Mouse (Mus musculus): ENCODE results near the gene Tlr9. TPM values are rescaled to one million over a fixed set of nuclear protein-coding genes. Genes with fewer than 3 reads are reported as not detected.
A peak's percentile ranks its signal among the peaks of the same experiment; 100 is the strongest.

Gene Tlr9
- total and polyA plus RNA-seq, 3 experiments: 0.84 to 2.5 (median 1.4) TPM

DNA sequence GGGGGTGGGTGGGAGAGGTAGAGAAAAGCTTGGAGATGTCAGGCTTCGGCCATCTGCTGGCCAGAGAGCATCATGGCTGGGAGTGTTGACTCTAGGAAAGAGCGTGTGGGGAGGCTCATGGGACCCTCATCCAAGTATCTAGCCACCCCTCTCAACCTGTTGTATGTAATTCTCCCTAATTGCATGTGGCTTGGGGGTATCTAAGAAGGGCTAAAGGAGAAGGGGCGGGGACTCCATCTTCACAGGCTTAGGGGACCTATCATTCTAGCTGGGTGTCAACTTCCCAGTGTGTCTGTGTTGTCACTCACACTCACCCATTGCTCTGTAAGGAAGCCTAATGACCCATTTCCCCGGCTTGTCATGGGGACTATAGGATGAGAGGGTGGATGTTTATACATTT, 9.4 kb downstream of the Tlr9 start:
- no peak for DNase-seq

DNA sequence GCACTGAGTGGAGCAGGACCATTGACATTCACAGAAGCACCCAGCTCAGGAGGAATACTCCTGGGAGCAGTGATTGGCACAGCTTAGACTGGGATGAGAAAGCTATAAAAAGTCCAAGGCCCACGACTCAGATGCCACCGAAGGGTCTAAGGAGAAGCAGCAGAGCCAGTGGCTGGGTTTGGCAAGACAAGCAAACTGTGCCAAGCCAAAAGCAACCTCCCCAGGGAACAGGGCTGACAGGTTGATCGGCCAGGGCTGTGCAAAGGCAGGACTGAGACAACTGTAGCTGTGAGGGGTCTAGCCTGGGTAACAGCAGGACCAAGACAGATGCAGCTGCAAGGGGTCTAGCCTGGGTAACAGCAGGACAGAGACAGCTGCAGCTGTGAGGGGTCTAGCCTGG, 10.6 kb downstream of the Tlr9 start:
- no peak for DNase-seq

DNA sequence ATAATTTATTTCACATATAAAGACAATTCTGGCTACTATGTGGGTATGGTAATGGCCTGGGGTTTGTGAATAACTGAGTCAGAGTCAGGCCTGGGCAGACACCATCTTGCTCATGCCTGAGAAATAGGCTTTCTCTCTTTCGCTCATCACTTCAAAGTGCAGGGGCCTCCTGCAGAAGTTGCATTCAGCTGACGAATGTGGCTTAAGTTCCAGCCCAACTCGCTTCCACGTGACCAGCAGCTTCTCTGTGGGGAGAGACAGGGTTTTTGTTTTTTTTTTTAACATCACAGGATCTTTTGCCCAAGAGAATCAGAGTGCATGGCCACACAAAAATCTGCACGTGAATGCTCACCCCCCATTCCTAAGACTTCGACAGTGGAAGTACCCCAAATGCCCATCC, 11.6 kb downstream of the Tlr9 start:
- DNase-seq: no peak

DNA sequence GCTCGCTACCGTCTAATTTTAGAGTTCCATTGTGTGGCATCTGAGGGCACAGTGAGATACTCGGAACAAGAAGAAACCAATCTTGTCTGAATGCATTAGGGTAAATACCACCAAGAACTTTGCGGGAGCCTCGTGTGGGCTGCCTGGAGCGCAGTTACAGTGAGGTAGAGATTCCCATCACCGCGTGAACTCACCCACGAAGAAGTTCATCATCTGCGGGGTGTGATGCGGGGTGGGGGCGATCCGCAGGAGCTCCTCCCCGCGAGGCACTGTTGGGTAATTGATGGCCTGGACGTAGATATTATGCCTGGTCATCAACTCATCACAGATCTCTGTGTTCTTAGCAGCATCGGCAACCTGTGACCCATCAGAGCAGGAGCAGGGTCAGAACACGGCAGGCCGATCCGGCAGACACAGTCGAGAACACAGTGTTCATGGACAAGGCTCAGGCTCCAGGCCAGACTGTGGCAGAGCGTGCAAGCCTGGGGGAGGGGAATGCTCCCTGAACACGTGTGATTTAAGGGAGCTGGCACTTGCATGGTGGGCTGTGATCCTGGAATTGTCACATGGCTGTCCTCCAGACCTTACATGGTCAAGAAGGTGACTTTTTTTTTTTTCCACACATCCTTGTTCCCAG, 12.9 kb downstream of the Tlr9 start:
- no peak for DNase-seq

DNA sequence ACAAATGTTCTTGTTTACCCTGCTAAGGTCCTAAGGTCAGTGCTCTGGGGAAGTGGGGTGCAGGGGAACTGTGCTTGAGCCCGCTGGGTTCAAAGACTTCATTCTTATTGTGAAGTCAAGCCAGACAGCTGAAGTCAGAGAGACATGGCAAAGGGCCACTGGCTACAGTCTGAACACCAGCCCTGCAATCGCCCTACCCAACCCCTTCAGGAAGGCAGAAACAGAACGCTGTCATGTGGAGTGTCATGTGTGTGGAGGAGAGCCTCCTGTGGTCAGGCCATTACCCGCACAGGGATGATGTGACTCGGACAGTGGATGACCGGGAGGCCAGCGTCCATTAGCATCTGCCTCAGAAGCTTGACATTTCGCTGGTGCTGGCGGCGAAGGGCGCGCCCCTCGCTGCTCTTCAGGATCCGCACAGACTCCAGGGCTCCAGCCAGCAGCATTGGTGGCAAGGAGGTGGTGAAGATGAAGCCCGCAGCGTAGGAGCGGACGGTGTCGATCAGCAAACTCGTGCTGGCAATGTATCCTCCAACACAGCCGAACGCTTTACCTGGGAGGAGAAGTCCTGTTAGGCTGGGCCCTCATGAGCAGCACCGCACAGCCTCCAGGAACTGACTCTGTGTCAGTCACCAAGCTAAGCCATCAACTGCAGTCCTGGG, 13.9 kb downstream of the Tlr9 start:
- peak; percentile 42 for DNase-seq

DNA sequence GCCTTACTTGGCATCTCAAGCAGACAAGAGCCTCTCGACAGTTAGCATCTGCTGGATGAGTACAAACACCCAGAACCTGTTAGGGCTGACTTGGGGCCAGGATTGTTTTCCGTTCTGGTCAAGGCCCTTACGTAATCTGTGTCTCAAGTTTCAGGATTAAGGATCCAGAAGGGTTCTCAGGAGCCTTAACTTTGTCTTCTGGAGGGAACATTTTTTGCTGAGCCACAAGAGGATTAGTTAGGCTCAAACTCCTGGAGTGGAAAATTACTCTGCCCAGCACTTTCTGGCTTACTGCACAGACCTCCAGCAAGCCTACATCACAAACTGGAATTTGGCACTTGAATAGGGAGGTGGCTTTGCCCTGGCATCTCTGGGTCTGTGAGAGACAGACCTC, 14.4 kb downstream of the Tlr9 start:
- DNase-seq: no peak

DNA sequence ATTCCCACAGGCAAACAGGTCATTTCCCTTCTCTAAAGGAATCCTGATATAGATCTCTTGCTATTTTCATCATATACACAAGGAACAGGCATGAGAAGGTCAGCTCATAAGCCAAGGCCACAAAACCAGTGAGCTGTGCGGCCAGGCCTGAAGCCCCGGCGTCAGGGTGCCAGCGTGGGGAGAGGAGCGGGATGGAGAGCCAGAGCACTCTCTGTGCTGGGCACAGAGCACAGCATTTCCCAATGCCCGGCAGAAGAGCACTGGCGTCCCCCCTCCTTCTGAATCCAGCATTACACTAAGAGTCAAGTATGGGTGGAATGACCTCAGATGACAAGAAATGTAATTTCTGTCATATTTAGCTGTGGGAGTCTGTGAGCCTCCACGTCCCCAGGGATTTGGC, 15.0 kb downstream of the Tlr9 start:
- peak; percentile 51 for DNase-seq

DNA sequence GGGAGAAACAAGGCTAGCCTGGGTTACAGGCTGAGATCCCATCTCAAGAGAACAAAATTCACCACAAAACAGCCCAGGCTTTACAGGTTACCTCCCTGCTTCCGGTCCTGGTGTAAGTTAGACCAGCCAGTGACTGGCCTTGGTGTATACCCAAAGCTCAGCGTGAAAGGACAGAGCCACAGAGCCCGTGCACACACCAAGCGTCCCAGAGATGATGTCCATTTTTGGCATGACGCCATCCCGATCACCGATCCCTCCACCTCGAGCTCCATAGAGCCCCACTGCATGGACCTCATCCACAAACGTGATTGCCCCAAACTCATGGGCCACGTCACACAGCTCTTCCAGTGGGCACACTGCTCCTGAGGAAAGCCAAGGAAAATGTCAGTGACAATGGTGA, 15.5 kb downstream of the Tlr9 start:
- peak; percentile 18 for DNase-seq

DNA sequence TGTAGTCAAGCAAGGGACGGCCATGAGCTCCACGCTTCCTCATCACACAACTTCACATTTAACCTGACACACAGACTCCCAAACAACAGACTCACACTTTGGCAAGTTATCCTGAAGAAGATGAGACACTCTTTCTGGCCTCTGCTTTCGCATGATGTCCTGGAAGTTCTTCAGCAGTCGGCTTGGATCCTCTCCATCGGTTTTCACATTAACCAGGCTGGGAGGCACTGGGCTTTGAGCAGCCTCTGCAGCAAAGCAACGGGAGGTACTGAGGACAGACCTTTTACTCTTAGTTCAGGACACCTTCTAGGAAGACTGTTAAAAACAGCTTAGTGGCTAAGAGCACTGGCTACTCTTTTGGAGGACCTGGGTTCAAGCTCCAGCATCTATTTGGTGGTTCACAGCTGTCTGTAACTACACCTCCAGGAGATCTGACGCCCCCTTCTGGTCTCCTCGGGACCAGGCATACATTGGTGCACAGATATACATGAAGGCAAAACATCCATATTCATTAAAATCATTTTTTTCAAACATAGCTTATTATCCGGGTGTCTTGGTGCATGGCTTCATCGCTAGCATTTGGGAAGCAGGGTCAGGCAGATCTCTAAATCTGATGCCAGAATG, 19.3 kb downstream of the Tlr9 start:
- no peak for DNase-seq

DNA sequence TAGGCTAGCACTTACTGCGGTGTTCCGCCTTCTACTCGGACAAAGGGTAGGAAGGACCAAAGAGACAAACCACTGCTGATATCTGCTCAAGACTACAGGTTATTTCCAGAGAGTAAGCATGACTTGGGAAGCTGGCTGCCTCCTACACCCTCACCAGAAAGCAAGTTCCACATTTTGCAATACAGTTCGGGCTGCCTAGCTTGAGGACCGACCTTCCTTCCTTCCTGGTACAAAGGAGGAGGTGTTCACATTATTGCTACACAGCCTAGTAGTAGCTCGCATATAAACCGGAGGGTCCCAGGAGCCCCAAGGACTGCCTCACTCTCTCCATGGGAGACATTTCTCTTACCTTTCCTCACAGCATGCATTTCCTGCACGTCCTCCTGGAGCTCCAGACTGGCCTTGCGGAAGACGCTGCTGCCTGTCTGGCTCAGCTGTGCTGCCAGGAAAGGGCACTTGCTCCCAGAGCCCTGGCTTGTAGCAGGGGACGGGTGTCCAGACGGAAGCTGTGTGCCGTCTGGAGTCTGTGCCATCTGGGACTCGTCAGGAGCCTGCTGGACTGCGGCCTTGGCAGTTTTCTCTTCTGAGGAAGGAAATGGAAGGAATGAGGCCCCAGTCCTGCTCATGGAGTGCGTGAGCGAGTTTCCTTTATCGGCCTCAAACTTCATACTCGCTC, 20.6 kb downstream of the Tlr9 start:
- peak; percentile 64 for DNase-seq

DNA sequence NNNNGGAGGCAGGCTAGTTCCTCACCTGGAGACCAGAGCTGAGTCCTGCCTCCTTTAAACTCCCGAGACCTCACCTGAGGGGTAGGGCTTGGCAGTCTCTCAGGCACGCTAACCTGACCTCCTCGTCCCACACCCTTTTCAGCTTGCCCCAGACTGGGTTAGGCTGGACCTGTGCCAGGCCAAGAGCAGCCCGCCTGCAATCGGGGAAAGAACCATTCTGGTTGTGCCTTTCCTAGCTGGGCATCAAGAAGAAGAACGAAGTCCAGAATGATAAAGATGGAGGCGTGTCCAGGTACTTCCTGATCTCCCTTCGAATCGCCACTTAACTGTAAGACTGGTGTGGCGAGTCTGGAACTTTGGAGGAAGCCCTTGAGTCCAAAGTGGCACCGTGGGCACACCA, 27.2 kb downstream of the Tlr9 start:
- DNase-seq: no peak

DNA sequence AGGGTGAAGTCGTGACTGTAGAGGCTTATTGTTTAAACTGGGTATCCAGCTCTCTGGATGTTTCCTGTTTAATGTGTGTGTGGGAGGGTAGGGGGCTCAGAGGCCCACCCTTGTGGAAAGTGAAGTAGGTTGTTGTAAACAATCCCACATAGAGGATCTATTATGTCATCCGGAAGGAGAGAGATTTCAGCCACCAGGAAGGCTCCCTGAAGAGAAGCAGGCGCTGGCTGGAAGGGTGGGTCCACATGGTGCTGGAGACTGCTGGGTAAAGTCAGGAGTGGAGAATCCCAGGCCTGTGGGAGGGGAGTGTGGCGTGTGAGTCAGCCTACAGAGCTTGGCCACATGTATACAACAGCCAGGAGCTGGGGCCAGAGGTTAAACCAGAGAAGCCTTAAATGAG, 27.8 kb downstream of the Tlr9 start:
- DNase-seq: peak; percentile 40

DNA sequence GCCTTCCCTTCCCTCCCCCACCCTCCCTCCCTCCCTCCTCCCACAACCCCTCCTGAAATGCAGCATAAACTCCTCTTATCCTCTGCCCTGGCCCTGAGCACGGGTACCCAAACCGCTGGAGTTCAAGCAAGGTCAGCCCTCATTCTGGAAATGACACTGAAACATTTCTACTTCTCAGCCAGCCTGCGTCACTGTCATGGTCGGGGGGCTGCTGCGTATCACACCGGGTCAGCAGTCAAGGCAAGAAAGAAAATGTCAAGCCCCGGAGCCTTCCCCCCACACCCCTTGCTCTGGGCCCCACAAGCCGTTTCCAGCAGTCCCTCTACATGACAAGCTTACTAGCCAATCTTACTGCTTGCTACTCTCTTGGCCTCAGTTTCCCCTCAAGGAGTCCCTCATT, 28.7 kb downstream of the Tlr9 start:
- peak; percentile 51 for DNase-seq

DNA sequence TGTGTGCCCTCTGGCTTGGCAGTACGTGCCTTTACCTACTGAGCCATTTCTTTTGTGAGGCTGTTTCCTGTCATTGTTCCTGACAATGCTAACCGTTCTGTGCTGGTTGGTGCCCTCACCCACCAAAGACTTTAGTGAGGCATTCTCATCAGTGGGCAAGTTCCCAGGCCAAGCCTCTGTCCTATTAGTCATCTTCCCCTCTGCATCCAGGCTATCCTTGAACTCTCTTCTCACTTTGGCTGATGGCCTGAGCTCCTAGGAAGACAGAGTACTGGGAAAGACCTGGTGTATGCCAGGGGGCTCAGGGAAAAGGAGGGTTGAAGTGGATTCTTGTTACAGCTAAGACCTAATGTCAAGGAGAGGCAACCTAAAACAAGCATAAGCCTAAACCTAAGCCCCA, 31.6 kb downstream of the Tlr9 start:
- DNase-seq: peak; percentile 82

DNA sequence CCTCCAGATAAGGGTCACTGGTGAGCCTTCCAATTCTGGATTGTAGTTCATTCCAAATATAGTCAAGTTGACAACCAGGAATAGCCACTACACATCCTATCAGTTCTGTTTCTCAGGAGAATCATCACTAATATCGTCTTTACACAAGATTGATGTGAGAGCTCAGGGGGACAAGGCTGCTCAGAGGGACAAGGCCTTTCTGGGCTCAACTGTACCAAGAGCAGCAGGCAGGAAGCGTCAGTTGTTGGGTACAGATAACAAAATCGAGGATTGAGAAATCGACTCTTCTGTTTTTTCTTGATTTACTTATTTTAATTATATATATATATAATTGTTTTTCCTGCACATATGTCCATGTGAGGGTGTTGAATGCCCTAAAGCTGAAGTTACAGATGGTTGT, 36.0 kb downstream of the Tlr9 start:
- DNase-seq: no peak

DNA sequence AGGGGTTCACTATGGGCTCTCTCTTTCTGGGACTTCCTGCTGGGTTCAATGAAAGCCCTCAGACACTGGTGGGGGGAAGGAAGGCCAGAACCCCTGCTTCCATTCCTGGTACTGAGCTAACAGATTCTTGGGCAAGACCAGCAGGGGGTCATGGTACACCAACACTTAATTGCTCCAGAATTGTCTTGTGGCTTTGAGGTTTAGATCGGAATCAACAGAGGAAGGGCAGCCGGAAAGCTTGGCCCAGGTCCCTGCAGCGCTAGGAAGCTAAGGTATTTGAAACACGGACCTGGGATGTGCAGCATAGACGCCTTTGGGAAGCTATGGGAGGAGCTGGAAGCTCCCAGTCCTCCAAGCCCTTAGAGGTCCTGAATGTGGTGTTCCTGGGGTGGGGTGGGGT, 36.6 kb downstream of the Tlr9 start:
- DNase-seq: no peak

DNA sequence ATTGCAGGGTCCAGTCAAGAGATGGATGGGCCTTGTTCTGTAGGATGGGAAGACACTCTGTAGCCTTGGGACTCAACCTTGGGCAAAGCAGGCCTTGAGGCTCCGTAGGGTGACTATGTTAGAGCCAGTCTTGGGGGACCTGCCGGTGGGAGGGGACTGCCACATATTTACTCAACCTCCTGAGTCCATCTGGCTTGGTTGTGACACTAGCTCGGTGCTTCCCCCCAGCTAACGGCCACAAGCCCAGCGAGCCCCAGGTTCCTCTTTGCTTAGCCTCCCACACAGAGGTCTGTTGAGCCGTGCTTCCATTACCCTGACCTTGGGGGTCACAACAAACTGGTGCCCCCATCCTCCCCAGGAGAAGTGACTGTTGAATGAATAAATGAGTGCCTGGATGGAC, 38.7 kb downstream of the Tlr9 start:
- no peak for DNase-seq

DNA sequence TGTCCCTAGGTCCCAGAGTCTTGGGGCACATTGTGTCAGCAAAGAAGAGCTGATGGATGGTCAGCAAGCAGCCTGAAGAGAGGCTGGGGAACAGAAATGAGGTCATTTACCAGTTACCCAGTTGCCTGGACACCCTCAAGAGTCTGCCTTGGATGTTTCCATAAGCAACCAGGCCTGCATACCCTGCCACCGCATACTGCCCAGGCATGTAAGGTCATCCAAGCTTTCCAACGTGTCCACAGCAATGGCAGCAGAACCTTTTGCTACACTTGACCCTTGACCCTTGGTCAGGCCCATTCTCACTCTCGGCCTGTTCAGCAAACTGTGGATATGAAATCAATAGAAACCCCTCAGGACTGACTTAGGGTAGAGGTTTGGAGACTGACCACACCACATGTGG, 39.1 kb downstream of the Tlr9 start:
- DNase-seq: no peak

DNA sequence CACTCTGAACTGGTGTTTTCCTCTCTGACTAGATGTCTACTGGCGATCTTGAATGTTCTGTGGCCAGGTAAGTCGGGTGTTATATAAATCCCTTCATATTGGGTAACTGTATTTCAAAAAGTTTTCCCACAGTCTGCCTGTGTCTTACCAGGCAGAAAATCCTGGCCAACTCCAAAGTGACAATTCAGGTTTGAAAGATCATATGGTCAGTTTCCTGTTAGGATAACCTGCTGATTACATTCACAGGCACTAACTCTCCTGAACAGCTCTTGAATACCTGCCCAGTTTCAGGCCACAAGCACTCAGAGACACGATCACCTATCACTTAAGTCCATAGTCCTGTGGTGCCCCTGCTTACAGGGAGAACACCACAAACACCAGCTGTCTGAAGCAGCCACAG, 39.7 kb downstream of the Tlr9 start:
- DNase-seq: no peak

DNA sequence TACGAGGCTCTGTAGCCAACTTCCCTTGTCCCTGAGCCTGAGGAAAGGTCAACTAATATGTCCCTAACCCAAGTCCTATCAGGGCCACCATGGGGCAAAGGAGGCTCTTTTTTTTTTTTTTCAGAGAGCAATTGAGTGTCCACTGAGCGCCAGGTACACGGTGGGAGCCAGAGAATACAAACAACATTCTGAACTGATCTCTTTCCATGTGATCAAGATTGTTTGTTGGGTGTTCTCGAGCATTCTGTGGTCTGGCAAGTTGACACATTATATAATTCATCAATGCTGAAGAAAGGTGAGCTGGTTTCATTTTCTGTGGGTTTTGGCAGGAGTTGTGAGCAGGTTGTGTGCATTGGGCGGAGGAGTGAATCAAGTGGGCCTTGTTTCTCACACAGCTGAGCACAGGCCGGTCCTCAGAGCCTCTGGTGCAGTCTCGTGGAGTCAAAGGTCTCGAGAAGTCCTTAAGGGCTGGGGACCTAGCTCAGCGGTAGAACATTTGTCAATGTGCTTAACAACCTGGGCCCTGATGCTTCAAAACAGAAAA, 41.1 kb downstream of the Tlr9 start:
- no peak for DNase-seq

DNA sequence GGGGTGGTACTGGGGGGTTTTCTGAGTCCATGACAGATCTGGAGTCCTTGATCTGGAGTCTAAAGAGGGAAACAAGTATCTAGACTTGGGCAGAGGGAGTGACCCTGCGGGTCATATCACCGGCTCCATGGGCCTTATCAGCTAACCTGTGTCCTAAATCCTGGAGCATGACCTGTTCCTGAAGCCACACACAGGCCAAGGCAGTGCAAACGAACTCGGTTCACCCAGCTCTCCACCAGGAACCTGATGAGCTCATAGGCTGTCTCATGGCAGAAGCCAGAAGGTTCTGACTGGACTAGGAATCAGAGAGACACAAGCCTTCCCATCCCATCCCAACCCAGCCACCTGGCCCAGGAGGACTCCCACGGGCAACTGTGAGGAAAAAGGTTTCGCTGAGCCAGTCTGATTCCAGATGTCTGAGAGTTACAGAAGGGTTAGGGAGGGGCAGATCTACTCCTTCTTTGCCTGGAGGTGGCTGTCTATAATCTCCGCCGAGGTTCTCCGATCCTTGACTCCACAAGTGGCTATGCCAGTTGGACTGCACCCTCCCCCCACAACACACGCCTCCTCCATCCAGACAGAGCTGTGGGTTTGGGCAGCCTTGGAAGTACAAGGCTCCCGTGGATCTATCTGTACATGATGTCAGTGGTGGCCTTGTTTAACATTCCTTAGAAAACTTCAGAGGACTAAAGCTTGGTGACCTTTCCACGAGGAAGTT, 43.1 kb downstream of the Tlr9 start:
- peak; percentile 89 for DNase-seq

DNA sequence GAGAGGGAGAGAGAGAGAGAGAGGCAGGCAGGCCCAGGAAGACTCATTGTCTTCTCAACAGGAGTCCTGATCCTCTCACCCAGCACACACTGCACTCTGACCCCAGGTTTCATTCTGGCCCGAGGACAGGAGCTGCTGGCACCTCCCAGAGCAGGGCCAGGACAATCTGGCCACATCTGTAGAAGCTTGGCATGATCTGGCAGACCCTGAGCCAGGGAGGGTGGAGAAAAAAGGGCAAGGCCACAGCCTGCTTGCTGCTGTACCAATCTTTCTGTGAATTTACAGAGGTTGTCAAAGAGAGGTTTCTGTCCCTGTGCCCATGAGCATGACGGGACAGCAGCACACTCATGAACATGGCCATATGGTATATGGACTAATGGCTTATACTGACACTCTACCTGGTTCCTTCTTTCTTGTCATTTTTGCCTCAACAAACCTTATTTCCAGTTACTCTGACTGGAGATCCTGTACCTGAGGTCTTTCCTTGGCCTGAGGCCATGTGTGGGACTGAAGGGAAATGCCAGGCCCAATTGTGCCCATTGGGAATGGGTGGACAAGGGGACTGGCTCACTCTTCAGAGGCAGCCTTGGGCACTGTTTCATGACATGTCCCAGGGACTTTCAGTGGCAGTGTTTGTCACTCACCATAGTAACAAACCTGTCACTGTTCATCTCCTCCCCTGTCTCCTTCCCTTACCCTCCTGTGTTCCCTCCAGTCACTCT, 44.7 kb downstream of the Tlr9 start:
- peak; percentile 93 for DNase-seq
